Mouse (Mus musculus) megakaryocyte progenitor cell, adult 5-6 weeks (primary cell): ENCODE measurements around the gene Cox6a2. TPM values are rescaled to one million over a fixed set of nuclear protein-coding genes. Genes with fewer than 3 reads are reported as not detected.

Source experiments
- ATAC-seq: replicated peaks from 2 replicates; pipeline ENCODE4 v1.8.0; 2016; ENCODE audit warnings: mild to moderate bottlenecking, moderate TSS enrichment, inconsistent platforms; ENCODE audit not compliant: poor library complexity
- total RNA-seq, 2 experiments: library from RNA; stranded (forward) in 1 of 2; stranded (reverse) in 1 of 2; fragments of 157-497, 149-512 nt in 1 of 2; fragments of 200-1000 nt in 1 of 2; gene quantifications; 2 replicates each; pipeline versions ENCODE4 v1.2.3 to v1.2.4; 2015 to 2017

Gene Cox6a2
- total RNA-seq, 2 experiments from 2014 or later: 0.21 to 4.8 TPM

DNA sequence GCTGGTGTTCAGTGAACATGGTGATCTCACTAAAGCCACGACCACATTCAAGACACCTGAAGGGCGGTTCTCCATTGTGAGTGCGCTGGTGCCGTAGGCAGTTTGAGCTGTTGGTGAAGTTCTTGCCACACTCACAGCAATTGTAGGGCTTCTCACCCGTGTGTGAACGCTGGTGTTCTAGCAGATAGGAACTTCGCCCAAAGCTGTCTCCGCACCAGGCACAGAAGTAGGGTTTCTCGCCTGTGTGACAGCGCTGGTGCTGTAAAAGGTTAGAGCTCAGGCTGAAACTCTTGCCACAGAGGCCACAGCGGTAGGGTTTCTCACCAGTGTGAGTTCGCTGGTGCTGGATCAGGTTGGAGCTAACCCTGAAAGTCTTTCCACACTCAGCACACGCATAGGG, 30.2 kb upstream of the Cox6a2 start:
- no peak for ATAC-seq

DNA sequence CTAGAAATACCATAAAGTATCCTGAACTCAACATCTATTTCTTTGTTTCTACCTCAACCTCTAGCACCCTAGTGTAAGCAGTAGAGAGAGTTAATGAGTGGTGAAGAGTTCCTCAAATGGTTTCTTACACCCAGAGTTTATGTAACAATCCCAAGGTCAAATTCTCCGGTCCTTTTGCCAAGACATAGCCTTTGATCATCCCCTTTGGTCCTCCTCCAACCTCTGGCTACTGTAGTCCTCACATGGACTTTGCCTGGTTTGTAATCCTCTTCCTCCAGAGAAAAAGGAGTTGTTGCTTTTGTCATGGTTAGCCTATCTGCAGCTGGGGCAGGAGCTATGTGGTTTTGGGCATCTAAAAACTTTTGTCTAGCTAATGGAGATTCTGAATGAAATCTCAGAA, 29.3 kb upstream of the Cox6a2 start:
- no peak for ATAC-seq

GRCm38 (mm10) chr7:128234796-128235195, 28.6 kb upstream of the Cox6a2 start:
- no peak for ATAC-seq

DNA sequence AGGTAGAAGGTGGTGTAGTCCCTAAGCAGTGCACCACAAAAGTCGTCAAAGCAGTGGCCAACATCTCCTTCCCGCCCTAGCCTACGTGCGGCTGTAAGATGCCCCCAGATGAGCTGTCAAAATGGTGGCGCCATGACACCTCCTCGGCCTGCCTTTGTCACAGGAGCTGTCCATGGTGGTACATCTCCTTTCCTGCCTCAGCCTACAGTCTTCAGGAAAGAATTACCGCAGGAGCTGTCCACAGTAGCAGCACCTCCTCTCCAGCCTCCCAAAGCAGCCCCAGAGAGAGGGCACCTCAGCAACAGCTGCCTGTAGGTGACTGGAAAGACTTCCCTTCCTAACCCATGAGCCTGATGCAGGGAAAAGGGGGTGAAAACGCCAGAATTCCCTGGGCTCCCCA, 25.6 kb upstream of the Cox6a2 start:
- ATAC-seq: peak; percentile 88

GRCm38 (mm10) chr7:128220936-128221335, 14.7 kb upstream of the Cox6a2 start:
- ATAC-seq: no peak

- no peak for ATAC-seq
These were observed 13.8 kb upstream of the Cox6a2 start for GRCm38 (mm10) chr7:128219952-128220351.

GRCm38 (mm10) chr7:128209826-128210225, 3.6 kb upstream of the Cox6a2 start:
- ATAC-seq: no peak

- peak; percentile 94 for ATAC-seq
These were observed 2.0 kb upstream of the Cox6a2 start for GRCm38 (mm10) chr7:128208187-128208586.

DNA sequence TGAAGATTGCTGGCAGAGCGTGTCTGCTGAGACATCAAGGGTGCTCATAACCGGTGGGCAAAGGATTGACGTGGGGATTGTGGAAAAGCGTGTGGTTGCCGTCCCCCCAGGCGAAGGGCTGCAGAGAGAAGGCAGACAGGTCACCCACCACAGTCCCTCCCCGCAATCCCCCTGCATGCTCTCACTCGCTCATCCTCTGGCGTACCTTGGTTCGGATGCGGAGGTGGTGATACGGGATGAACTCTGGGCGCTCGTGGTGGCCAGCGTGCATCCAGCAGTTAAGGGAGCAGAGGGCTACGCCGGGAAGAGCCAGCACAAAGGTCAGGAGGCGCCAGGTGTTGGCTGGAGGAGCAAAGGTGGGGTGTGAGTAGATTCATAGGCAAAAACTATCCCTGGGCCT, 492 bp downstream of the Cox6a2 start:
- ATAC-seq: no peak

GRCm38 (mm10) chr7:128204179-128204578, 2.0 kb downstream of the Cox6a2 start:
- no peak for ATAC-seq

DNA sequence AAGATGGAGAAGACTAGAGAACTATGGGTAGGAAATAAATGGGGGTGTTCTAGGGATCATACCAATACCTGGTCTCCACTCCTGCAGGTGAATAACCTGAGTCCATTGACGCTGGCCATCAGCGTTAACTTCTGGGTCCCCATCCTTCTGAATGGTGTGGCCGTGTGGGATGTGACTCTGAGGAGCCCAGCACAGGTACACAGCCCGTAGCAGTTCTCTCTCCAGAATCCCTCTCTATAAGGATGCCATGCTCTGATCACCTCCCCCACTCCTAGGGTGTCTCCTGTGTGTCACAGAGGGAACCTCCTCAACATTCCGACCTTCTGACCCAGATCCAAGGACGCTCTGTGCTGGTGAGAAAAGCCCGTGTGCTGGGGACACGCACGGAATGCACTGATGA, 3.1 kb downstream of the Cox6a2 start:
- no peak for ATAC-seq

- ATAC-seq: no peak
These were observed 4.6 kb downstream of the Cox6a2 start for GRCm38 (mm10) chr7:128201607-128202006.

DNA sequence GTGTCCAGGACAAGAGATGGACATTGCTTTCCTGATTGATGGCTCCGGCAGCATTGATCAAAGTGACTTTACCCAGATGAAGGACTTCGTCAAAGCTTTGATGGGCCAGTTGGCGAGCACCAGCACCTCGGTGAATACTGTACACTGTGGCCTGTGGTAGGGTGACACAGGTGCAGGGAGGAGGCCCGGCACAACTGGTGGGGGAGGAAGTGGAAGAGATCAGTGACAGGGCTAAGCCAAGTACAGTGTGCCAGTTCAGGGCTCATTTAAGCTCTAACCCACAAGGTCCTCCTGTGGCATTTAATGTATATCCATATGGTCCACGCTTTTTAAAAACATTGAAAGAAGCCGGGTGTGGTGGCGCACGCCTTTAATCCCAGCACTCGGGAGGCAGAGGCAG, 24.5 kb downstream of the Cox6a2 start:
- ATAC-seq: no peak

- ATAC-seq: peak; percentile 10; the same call in 1 of the 2 replicates
These were observed 25.6 kb downstream of the Cox6a2 start for GRCm38 (mm10) chr7:128180546-128180945.

DNA sequence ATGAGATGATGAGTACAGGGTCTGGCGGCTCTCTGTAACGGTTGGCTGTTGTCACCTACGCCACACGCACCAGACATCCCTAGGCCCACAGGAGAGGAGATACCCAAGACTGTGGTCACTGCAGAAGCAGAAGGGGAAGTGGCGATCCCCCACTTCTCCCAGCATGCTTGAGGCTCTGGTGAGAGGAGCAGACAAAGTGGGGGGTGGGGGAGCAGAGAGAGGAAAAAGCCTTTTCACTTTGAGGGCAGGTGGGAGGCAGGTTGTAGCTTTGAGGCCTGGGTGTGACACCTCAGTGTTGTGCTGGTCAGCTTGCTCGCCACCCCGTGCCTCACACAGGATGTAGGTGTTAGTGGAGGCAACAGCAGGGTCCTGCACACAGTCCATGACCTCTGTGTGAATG, 26.1 kb downstream of the Cox6a2 start:
- ATAC-seq: peak; percentile 89

DNA sequence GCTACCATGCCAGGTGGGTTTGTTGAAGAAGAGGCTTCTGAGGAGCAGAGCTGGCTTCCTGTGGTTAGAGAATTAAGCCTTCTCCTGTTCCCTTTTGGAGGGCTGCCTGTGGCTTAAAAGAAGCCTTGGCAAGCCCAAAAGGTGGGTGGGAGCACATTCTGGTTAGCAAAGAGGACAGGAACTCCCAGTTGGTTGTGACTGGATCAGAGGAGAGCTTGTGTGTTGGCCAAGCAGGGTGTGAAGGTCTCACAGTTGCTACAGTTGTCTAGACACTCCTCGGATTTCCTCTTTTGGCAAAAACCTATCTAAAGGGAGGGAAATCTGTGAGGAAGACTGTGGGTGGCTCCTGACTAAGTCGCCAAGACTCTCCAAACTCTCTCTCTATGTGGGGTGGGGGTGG, 27.8 kb downstream of the Cox6a2 start:
- peak; percentile 26 for ATAC-seq

GRCm38 (mm10) chr7:128169996-128170395, 36.2 kb downstream of the Cox6a2 start:
- no peak for ATAC-seq

GRCm38 (mm10) chr7:128166391-128166790, 39.8 kb downstream of the Cox6a2 start:
- ATAC-seq: no peak

DNA sequence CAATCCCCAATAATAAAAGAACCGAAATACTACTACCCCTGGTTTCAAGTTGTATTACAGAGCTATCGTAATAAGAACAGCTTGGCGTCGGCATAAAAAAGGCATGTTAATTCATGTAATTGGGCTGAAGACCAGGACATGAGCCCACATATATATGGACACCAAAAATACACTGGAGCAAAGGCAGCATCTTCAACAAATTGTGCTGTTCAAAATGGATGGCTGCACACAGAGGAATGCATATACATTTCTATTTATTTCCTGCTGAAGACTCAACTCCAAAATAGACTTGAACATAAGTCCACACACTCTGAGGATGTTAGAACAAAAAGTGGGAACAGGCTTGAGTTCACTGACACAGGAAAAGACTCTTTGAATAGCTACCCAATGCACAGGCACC, 42.2 kb downstream of the Cox6a2 start:
- no peak for ATAC-seq

GRCm38 (mm10) chr7:128158688-128159354, 47.4 kb downstream of the Cox6a2 start:
- peak; percentile 72 for ATAC-seq
